ENCODE assay signal across 11 mouse cellular contexts in the genomic region with DNA sequence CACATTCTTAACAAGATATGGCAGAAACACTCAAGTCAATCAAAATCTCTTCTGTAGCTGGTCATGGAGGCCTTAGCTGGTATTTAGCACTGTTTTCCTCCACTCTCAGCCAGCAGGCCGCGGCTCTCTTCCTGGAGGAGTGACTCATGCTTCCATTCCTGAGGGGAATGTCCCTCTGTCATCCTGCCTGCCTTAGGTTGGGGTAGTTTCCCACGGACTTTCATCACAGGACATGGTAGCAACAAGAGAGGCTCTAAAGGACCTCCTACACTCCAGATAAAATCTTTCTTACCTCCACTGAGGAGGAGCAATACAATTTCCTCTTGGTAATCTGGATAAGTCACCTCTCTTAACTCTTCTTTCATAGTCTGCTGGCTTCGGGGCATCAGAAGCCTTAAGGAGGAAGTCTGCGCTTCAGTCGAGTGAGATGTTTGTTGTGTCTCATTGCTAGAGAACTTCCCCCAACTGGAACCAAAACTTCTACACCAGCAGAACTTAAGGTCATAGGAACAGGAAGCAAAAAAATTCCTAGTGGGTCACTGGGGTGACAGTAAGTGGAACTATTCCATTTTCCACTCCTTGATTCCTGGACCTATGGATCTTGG. TPM values are rescaled to one million over a fixed set of nuclear protein-coding genes. Genes with fewer than 3 reads are reported as not detected.
DNase-seq lines count a peak whose midpoint lies in the region; ATAC-seq and TF ChIP-seq lines count a peak whose summit lies in the region.
"Had no signal": no experiment of that assay in that cellular context is flagged by ENCODE, and none has a peak within 500 bp of the region (broad histone marks: within the 10 kb centered on the region; RNA-seq: fewer than 3 reads in every experiment).

No protein-coding gene starts in this region.

- H3K27me3 ChIP-seq in kidney, embryonic 15.5 days, result no peaks in the 10 kb centered on the region
- no peaks in the 10 kb centered on the region for H3K27me3 ChIP-seq in intestine, postnatal 0 days (replicated peaks; ENCODE audit: control insufficient read depth, insufficient read depth, low read length)
- no peaks in the 10 kb centered on the region for H3K27me3 ChIP-seq in forebrain, embryonic 13.5 days

- TF ChIP-seq CTCF in intestine, postnatal 0 days (IDR thresholded peaks at IDR 0.05; ENCODE audit: low read depth), result no peak

- ATAC-seq in kidney, embryonic 15.5 days (replicated peaks; ENCODE audit: low FRiP score), result no peak
- peak; percentile 73 for ATAC-seq in intestine, postnatal 0 days
- no peak for ATAC-seq in forebrain, embryonic 13.5 days
- ATAC-seq: midbrain, embryonic 16.5 days had no signal

- intact Hi-C loops in left cerebral cortex, postnatal 4 days (cut with DNase I), result no loop called here

- H3K4me3 ChIP-seq in kidney, embryonic 15.5 days (replicated peaks), result no peak overlapping the region
- no peak overlapping the region for H3K4me3 ChIP-seq in intestine, postnatal 0 days (ENCODE audit: low read depth, low read length)
- H3K4me3 ChIP-seq in forebrain, embryonic 13.5 days, result no peak overlapping the region

- H3K27ac ChIP-seq in kidney, embryonic 15.5 days, result peak overlapping the region; percentile 60
- peak overlapping the region; percentile 46 for H3K27ac ChIP-seq in intestine, postnatal 0 days (ENCODE audit: low read depth, low read length)
- H3K27ac ChIP-seq in forebrain, embryonic 13.5 days, result no peak overlapping the region

- H3K4me2 ChIP-seq in kidney, embryonic 15.5 days, result no peak overlapping the region
- no peak overlapping the region for H3K4me2 ChIP-seq in intestine, postnatal 0 days (replicated peaks; ENCODE audit: low read depth)
- no peak overlapping the region for H3K4me2 ChIP-seq in forebrain, embryonic 13.5 days

- WGBS in kidney, embryonic 15.5 days, result 66% methylated on average over 6 of the region's 6 CpGs
- 47% methylated on average over 6 of the region's 6 CpGs for WGBS in intestine, postnatal 0 days
- 89% methylated on average over 6 of the region's 6 CpGs for WGBS in forebrain, embryonic 13.5 days

- peaks cover 18% of the 10 kb centered on the region for H3K36me3 ChIP-seq in kidney, embryonic 15.5 days
- H3K36me3 ChIP-seq in intestine, postnatal 0 days (ENCODE audit: control insufficient read depth, insufficient read depth), result peaks cover 8% of the 10 kb centered on the region; the same call in 1 of the 2 replicates
- H3K36me3 ChIP-seq in forebrain, embryonic 13.5 days (ENCODE audit: poor library complexity, severe bottlenecking), result peaks cover 28% of the 10 kb centered on the region

- H3K9me3 ChIP-seq in kidney, embryonic 15.5 days (replicated peaks), result no peaks in the 10 kb centered on the region
- no peaks in the 10 kb centered on the region for H3K9me3 ChIP-seq in intestine, postnatal 0 days (ENCODE audit: control insufficient read depth)
- no peaks in the 10 kb centered on the region for H3K9me3 ChIP-seq in forebrain, embryonic 13.5 days (replicated peaks)
- H3K9me3 ChIP-seq: G1E had no signal

- no peak for DNase-seq in kidney, adult 8-10 months
- peak; percentile 69 for DNase-seq in MN1 (ENCODE audit: low spot score)
- DNase-seq in fibroblast of lung, adult 2 months (ENCODE audit: low read depth), result peak; percentile 63
- DNase-seq in left cerebral cortex, postnatal 4 days, result no peak
- DNase-seq in cerebellum, adult 11 months, result no peak
- DNase-seq: cerebellum, postnatal 36 days had no signal

- H3K4me1 ChIP-seq in kidney, embryonic 15.5 days, result peaks cover 22% of the 10 kb centered on the region
- H3K4me1 ChIP-seq in intestine, postnatal 0 days (replicated peaks; ENCODE audit: control insufficient read depth, insufficient read depth, low read length), result peaks cover 6% of the 10 kb centered on the region; the same call in 1 of the 2 replicates
- H3K4me1 ChIP-seq in forebrain, embryonic 13.5 days, result peaks cover 10% of the 10 kb centered on the region; the same call in 1 of the 2 replicates

- no peak overlapping the region for H3K9ac ChIP-seq in kidney, embryonic 15.5 days
- no peak overlapping the region for H3K9ac ChIP-seq in intestine, postnatal 0 days (ENCODE audit: low read depth, low read length)
- no peak overlapping the region for H3K9ac ChIP-seq in forebrain, embryonic 13.5 days

RNA-seq across cellular contexts. Expression of a gene that starts 15.7 kb away (rescaled TPM):
- polyA plus RNA-seq in kidney, embryonic 15.5 days (2015; fragmentation: Nextera tagmentation; extraction: Ambion mirVana), result 20.4 and 21.2 TPM in 2 replicates
- 6.9 and 7.8 TPM in 2 replicates for polyA plus RNA-seq in intestine, postnatal 0 days (2015; fragmentation: Nextera tagmentation; extraction: Ambion mirVana)
- 27.3 and 28.8 TPM in 2 replicates for polyA plus RNA-seq in forebrain, embryonic 13.5 days (2015; fragmentation: Nextera tagmentation; extraction: Ambion mirVana)
- total RNA-seq in left cerebral cortex, postnatal 4 days (2021), result 10 to 100 TPM; 23.0 to 25.0 TPM

RNA-seq across cellular contexts. Expression of a gene that starts 28.7 kb away (rescaled TPM):
- polyA plus RNA-seq in kidney, embryonic 15.5 days (2015; fragmentation: Nextera tagmentation; extraction: Ambion mirVana), result 1.2 and 1.3 TPM in 2 replicates
- polyA plus RNA-seq in intestine, postnatal 0 days (2015; fragmentation: Nextera tagmentation; extraction: Ambion mirVana), result 5.8 and 6.5 TPM in 2 replicates
- 0.23 and 0.31 TPM in 2 replicates for polyA plus RNA-seq in forebrain, embryonic 13.5 days (2015; fragmentation: Nextera tagmentation; extraction: Ambion mirVana)
- total RNA-seq in left cerebral cortex, postnatal 4 days (2021), result 1 to 10 TPM in 1 of 2 experiments, under 1 TPM in 1; 0.54 to 1.1 TPM
- polyA plus RNA-seq: G1E had no signal

RNA-seq across cellular contexts. Expression of a gene that starts 31.9 kb away (rescaled TPM):
- polyA plus RNA-seq in kidney, embryonic 15.5 days (2015; fragmentation: Nextera tagmentation; extraction: Ambion mirVana), result 0.45 and 5.2 TPM in 2 replicates
- polyA plus RNA-seq in intestine, postnatal 0 days (2015; fragmentation: Nextera tagmentation; extraction: Ambion mirVana), result 75.8 and 118 TPM in 2 replicates
- polyA plus RNA-seq in forebrain, embryonic 13.5 days (2015; fragmentation: Nextera tagmentation; extraction: Ambion mirVana), result 1.7 TPM in 1 of 2 replicates, not detected in the other
- not detected for total RNA-seq in left cerebral cortex, postnatal 4 days (2021)
- total RNA-seq: G1E had no signal
- polyA plus RNA-seq: G1E; midbrain, embryonic 16.5 days had no signal

Comparison
In these comparisons a context has a peak if more than half of its experiments do, and no peak if none do; other contexts are left out.
1. DNase-seq: peak in MN1 (single experiment) and fibroblast of lung, adult 2 months (single experiment); none in kidney, adult 8-10 months (0 of 2), left cerebral cortex, postnatal 4 days (single experiment) and cerebellum, adult 11 months (single experiment).
2. RNA of a gene that starts 31.9 kb away (polyA plus RNA-seq): 75.8 to 118 TPM in intestine, postnatal 0 days; 0.45 to 5.2 TPM in kidney, embryonic 15.5 days and 1.7 TPM in forebrain, embryonic 13.5 days; every median in the first group is over 10 times any median in the second.